Mouse (Mus musculus): ENCODE results near the gene Alox12b.

The Alox12b gene

DNA sequence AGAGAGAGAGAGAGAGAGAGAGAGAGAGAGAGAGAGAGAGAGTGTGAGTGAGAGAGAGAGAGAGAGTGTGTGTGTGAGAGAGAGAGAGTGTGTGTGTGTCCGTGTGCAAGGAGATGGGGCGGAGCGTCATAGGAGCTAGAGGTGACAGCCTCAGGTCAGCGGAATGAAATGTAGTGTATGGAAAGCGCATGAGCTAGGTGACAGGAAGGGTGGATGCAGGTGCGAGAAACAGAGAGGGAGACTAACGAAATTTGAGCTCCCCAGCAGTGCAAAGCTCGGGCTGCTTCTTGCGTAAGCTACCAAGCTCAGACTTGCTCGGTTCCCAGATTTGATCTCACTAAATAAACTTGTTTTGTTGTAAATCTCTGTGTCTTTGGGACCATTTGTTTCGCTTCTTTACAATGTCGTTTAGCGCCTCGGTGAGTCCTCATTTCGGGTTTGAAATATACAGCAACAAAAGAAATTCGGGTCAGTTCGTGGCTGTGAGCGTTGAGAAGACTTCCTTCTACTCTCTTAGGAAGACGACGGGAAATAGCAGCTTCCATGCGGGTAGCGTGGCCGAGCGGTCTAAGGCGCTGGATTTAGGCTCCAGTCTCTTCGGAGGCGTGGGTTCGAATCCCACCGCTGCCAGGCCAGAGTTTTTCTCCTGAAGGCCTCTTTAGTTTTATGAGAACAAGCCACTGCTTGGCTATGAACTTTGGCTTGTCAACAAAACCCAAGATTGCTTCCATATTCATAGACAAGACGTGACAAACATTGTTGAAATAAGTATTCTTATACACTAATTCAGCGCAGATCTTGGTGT is 32.9 kb upstream of the Alox12b start:
- DNase-seq = peak; percentile 60 to 73

DNA sequence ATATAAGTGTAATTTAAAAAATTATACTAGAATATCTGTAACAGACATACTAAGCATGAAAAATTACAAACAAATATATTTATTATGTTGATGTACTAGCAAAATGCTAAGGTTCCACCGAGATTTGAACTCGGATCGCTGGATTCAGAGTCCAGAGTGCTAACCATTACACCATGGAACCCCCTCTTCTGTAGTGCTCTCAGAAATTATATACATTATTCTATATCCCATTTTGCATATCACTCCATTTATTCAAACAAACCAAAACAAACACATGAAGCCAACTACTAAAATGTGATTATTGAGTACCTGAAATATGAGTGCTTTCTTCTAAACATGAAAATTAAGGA is 32.3 kb upstream of the Alox12b start:
- no peak for DNase-seq

DNA sequence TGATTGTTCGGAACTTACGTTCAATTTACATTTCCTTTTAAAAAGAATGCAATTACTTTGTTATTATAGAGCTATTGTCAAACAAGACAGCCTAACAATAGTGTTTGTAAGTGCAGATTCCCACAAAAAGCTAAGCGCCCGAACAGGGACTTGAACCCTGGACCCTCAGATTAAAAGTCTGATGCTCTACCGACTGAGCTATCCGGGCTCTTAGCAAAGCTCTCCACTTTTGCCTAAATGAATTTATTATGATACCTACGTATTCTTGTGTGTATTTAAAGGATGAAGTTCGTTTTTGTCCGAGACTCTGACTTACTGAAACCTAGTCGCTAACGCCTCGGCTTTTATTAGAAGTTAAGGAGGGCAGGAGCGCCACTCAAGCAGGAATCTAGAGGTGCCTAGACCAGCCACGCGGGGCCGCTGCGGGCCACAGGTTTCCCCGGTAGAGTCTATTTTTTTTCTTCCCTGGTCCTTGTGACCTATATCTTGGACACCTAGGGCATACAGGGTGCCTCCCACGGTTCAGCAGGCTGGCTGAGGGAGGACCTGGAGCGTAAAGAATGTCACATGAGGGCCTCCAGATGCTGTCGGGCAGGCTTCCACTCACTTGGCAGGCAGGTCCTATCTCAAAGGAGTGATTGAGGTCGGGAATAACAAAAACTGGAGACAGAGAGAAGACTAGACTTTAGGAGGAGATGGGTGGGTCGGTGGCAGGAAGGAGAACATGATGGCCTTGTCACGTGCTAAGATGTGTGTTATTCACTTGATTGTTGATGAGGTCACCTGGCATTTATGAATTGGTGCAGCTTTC is 31.5 kb upstream of the Alox12b start:
- DNase-seq = peak; percentile 61 to 80

DNA sequence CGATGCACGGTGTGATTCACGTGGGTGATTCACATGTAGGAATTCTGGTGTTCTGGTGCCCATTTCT is 31.1 kb upstream of the Alox12b start, which contains the start of gene Aloxe3:
Gene Aloxe3, plus strand, starts transcription at position 45 of the 67 bp plus-strand sequence.
- DNase-seq = no peak

DNA sequence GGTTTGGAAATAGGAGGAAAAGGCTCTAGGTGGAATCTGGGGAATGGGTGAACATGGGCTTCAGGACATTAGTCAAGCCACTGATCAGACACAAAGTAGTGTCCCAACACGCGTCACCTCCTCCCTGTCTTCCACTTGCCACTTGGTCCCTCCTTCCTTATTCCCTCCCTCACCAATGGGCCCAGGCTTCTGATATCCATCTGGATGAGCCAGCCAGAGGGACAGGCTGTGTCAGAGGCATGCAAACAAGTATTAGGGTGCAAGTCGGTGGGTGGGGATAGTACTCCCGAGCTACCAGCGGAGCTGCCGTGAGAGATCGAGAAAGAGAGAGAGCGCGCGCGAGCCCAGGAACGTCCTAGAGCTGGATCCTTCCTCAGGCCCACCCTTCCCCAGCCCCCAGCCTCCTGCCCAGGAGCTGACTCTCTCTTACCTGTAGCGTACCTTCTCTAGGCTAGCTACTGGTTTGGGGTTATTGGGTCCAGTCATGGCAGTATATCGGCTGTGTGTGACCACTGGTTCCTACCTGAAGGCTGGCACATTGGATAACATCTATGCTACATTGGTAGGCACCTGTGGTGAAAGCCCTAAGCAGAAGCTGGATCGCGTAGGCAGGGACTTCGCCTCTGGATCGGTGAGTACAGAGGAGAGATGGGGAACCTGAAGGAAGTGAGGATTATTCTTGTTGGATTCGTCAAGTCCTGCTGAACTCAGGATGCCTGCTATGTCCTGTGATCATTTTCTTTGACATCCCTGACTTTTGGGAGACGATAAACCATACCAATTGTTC is 30.7 kb upstream of the Alox12b start:
- DNase-seq = no peak

DNA sequence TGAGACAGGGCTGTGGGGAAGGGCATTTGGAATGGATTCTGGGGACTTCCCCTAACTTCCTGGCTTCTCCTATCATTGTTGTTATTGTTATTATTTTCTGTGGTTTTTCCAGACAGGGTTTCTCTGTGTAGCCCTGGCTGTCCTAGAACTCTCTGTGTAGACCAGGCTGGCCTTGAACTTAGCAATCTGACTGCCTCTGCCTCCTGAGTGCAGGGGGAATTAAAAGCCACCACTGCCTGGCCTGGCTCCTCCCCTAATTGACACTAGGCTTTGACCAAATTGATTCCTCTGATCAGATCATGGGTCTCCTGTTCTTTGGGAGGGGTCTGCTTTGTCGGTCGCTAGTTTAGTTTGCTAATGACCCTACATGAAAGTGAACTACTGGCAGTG is 30.1 kb upstream of the Alox12b start:
- no peak for DNase-seq

DNA sequence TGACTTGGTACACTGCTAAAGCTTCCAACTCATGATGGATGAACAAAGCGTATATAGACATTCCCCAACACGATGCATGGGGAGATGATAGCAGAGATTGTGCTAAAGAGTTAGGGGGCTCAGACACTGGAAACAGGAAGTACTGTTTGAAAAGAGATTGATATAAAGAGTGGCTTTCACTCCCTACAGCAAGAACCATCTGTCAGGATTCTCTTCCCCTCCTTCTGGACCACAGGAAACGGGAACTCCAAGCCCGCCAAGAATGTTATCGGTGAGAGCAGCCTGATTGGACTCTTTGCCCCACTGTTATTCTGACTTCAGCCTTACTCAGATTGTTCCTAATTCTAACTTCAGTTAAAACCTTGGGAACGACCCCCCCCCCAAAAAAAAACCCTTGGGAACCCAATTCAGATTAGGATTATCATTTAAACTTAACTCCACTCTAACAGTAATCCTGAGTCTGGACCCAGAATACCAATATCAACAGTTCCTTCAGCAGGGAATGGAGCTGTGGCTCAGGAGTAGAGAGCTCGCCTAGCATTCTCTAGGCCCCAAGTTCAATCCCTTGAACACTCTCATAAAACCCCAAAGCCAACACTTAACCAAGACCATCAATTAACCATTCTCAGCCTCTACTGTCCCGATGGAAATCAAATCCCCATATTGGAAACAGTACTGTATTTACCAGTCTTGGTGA is 28.2 kb upstream of the Alox12b start:
- DNase-seq = no peak

DNA sequence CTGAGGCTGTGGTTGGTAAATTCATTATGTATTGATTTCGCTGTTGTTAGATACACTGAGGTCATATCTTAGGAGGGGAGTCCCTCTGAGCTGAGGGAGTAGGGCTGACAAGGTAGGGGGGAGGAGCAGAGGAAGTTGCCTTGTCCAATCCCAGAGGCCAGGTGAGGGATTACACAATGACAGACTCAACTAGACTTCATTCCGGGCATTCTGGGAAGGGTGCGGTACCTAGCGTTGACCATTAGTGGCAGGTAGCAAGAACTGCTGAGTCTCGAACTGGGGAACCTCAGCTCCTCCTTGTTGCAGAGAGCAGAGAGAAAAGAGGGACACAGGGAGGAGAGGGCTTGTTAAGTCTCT is 23.2 kb upstream of the Alox12b start:
- DNase-seq = no peak

DNA sequence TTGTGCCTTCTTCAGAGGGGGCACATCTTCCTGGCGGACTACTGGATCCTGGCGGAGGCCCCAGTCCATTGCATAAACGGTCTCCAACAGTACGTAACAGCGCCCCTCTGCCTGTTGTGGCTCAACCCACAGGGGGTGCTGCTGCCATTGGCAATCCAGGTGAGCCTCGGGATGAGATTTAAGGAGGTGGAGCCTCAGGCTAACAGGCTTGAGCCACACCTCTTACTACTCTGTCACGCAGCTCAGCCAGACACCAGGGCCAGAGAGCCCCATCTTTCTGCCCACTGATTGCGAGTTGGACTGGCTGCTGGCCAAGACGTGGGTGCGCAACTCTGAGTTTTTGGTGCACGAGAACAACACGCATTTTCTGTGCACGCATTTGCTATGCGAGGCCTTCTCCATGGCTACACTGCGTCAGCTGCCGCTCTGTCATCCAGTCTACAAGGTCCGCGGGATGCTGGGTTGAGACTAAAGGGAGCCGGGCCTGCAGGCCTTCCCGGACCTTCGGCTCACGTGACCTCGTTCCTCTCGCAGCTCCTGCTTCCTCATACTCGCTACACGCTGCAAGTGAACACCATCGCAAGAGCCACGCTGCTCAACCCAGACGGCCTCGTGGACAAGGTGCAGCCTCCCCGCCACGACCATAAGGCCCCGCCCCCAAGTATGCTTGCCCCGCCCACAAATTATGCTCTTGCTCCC is 22.7 kb upstream of the Alox12b start:
- DNase-seq = peak in 1 of 2 experiments; percentile 49

DNA sequence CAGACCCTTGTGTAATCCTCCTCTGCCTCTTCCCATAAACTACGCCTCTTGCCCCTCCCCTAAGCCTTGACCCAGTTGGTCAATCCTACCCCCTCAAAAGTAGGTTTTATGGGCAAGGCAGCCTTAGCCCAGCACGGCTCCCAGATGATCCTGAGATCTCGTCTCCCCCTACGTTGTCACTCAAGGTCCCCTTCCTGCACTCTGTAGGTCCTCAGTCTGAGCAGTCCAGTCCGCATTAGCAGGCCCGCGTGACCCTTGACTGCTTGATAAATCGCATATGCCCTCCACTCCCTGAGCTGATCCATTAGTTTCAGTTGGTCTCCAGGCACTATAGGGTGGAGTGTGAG is 22.2 kb upstream of the Alox12b start:
- no peak for DNase-seq

DNA sequence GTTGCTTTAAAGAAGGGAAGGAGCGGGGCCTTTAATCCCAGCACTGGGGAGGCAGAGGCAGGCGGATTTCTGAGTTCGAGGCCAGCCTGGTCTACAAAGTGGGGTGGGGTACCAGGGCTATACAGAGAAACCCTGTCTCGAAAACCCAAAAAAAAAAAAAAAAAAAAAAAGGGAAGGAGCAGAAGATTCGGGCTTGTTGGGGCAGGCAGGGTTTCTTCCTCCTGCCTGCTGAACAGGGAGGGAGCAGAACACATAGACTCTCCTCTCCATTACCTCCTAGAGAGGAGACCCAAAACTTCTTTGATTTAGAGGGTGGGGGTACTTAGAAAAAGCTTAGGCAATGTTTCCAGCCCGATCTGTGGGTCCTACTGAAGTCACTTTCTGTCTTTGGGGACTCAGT is 21.4 kb upstream of the Alox12b start:
- DNase-seq = no peak

DNA sequence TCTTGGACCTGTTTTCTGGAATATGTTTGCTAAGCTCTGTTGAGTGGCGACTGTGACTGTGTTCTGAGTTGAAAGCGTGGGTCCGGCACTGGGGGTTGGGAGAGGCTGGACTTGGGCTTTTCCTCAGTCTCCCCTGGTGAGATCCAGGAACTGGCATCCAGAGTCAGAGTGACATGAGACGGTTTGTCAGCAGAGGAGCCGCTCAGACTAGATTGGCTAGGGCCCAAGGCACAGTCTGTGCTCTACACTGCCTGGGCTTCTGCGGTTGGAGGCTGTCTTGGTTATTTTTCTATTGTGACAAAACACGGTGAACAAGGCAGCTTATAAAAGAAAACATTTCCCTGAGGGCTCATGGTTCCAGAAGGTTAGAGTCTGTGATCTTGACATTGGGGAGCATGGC is 9.2 kb upstream of the Alox12b start:
- DNase-seq = no peak

DNA sequence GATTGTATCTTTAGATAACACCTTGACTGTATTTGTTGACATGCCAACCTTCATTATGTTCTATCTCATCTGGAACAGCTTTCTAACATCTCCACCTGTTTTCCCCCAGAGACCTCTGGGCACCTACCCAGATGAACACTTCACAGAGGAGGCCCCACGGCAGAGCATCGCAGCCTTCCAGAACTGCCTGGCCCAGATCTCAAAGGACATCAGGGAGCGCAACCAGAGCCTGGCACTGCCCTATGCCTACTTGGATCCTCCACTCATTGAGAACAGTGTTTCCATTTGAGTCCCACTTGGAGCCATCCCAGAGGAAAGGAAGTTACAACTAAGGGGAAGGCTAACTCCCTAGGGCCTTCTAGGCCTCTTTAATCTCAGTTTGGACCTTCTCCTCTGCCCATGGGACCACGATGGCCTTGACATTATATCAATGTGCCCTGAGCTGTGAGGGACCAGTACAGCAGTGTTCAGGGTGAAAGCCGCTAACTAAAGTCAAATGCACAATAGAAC is 8.3 kb upstream of the Alox12b start:
- DNase-seq = no peak

DNA sequence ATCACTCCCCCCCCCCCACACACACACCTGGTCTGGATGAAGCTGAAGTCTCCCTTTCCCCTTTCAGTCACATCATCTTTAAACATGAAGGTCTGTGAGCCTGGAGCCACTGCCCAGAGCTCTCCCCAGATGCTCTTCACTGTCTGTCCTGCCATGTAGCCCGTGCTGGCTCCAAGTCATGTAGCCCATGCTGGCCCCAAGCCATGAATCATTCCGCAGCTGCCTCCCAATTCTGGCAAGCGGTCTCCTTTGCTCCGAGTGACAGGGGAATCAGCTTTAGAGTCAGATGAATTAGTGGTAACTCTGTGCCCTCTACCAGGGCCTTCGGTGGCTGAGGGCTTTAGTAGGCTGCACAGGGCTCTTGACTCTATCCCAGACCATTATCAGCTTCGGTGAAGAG is 7.1 kb upstream of the Alox12b start:
- no peak for DNase-seq

DNA sequence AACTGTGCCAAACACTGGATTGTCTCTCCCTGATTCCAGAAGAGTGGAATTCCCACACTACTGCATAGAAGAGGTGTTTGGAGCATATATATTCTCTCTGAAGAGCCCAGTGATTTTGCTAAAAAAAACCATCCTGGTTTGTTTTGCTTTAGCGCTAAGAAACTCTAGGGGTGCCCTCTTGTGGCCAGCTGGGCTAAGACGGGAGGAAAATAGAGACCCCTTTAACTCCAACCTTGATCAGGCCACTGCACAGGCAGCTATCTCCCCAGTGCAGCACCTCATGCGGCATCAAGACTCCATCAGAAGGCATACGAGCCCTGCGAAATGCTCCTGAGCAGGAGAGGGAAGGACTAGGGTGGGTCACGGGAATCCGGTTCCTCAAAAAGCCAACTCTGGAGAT is 6.3 kb upstream of the Alox12b start:
- DNase-seq = peak; percentile 17 to 44

DNA sequence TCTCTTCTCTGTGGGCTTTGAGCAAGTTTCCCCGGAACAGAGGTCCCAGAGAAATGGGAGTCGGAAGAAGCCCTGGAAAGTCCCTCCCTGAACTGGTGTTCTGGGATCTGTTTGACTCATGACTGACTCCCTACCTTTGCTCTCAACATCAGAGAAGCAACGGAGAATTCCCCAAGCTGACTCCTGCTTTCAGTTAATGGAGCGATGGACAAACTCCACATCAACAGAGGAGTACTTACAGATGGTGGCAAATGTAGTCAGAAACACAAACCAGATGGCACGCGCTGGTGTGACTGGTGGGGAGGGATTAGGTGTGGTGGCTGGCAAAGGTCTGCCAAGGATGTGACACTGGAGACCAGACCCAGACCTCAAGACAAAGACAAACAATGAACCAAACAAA is 5.8 kb upstream of the Alox12b start:
- no peak for DNase-seq

DNA sequence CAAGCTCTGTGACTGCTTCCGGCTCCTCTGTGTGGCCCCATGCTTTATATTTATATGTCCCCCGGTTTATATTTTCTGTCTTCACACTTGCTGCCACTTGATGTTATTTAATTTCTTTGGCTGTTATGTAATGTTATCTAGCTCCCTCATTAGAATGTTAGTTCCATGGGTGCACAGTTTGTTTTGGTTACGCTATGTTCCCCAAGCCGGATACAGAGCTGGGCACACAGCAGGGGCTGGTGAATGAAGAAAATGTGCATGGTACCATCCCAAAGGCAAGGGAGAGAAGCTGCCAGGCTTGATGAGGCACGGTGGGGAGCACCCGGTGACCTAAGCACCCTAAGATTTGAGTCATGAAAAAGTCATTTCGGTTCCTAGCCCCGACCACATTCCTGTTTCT is 3.0 kb upstream of the Alox12b start:
- DNase-seq = no peak

DNA sequence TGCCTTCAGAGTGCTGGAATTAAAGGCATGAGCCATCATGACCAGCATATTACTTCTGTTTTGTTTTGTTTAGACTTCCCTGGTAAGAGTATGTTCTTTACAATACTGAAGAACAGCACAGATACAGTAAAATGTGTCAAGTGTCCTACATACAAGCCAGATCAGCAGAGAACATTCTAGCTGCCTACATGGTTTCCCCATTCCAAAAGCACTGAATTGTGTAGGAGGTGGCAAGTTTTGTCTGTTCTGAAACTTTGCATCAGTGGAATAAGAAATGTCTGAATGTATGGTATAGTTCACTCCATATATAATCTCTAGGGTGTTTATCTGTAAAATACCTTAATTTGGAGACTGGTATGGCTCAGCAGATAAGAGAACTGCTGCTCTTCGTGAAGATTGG is 1.4 kb upstream of the Alox12b start:
- DNase-seq = no peak

DNA sequence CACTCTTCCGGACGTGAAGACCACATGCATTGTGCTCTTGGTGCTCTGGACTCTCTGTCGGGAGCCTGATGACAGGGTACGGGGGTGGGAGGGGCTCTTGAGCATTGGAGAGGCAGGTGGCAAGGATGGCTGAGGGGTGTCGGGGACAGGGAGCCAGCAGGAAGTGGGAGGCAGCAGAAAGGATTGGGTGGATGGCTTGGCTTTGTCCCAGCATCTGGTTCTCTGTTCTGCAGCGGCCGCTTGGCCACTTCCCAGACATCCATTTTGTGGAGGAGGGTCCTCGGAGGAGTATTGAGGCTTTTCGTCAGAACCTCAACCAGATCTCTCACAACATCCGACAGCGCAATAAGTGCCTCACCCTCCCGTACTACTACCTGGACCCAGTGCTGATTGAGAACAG is 12.5 kb downstream of the Alox12b start:
- DNase-seq = no peak

DNA sequence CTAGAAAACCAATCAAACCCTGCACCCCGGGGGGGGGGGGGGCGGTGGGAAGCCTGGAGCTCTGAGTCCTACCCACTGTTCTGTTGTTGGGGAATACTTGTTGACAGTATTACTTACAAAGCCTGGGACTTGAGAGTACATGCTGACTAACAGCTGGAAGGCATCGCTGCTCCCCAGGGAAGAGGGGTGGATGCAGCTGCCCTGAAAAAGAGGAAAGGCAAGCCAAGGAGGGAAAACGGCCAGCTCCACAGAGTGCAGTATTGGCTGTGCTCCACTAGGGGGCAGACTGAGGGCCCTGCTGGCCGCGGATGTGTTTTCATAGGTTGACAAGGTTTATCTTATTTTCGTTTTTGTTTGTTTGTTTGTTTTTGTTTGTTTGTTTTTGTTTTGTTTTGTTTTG is 14.8 kb downstream of the Alox12b start:
- peak in 1 of 2 experiments; percentile 10 for DNase-seq

DNA sequence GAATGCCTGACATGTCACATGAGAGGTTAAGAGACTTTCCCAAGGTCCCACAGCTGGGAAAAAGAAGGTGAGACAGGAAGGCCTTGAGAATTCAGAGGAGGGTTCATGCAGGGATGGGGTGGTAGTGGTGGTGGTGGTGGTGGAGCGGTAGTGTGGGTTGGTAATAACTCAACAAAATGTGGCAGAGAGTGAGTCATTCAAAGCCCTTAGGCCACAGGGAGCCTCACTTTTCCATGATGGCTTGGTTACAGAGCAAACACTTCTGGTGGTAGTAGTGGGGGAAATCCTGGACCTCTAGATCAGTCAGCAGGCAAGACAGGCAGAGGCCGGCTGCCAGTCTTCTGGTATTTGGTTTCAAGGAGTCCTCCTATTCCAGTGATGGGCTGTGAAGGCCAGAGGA is 15.8 kb downstream of the Alox12b start:
- DNase-seq = no peak

DNA sequence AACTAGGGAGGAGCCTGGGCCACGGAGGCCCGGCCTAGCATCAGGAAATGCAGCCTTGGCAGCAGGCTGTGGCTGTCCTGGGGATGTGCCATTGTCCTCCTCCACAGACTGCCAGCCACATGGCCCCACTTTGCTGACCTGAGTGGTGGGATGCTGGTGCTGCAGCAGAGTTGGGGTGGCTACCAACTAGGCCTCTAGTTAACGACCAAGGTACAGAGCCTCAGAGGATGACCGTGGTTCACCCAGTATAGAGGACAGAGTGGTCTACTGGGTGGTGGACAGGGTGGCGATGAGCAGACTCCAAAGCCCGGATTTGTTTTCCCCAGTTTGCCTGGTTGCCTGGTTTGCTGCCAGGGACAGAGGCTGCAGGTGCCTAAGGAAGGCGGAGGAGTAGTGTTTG is 17.9 kb downstream of the Alox12b start:
- no peak for DNase-seq

DNA sequence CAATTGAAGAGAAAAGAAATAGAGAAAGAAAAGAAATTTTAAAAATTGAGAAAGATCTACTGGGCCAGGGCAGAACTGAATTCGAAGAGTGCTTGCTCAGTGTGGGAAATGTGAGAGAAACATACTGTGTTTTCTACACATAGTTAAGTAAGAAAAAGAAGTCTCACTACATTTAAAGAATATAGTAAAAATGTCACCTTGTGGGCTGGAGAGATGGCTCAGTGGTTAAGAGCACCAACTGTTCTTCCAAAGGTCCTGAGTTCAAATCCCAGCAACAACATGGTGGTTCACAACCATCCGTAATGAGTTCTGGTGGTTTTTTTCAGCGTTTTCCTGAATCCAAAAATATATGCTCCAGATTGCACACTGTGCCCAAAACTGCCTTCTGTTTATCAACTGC is 21.7 kb downstream of the Alox12b start:
- DNase-seq = no peak

All from thymus, adult 18-20 months (tissue).